Mouse (Mus musculus) cerebellum, postnatal 36 days (tissue): ENCODE results near the gene Kif21b.

Experiments
- DNase-seq, 2 experiments: peaks; one replicate each; pipeline ENCODE4 v3.0.0; 2021 to 2022; ENCODE audit warnings: mixed read lengths in 2 of 2

Gene Kif21b

DNA sequence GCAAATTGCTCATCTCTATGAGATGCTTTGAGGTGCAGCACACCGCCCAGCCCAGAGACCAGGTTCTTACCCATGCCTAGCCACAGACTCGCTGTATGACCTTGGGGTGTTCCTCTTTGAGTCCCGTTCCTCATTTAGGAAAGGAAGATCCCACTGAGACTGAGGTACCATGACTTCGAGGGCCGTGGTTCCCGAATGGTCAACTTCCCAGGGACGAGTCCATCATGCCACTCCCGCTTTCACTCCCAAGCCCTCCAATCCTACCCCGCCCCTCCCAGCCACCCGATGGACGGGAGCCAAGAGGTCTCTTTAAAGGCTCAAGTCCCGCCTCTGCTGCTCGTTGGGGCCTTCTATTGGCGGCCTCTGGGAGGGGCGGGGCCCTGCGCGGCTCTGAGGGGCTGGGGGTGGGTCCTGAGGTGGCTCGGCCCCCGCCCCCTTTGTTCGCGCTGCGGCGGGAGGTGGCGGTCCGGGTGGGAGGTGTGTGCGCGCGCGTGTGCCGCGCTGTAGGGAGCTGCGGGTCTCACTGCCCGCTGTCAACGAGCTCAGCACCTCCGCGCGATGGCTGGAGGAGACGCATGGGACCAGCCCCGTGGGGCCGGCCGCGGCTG lies at the start of gene Kif21b:
Gene Kif21b (plus strand): TSS at position 439 of the 608 bp plus-strand sequence.
- DNase-seq, result peak; percentile 75 to 85

DNA sequence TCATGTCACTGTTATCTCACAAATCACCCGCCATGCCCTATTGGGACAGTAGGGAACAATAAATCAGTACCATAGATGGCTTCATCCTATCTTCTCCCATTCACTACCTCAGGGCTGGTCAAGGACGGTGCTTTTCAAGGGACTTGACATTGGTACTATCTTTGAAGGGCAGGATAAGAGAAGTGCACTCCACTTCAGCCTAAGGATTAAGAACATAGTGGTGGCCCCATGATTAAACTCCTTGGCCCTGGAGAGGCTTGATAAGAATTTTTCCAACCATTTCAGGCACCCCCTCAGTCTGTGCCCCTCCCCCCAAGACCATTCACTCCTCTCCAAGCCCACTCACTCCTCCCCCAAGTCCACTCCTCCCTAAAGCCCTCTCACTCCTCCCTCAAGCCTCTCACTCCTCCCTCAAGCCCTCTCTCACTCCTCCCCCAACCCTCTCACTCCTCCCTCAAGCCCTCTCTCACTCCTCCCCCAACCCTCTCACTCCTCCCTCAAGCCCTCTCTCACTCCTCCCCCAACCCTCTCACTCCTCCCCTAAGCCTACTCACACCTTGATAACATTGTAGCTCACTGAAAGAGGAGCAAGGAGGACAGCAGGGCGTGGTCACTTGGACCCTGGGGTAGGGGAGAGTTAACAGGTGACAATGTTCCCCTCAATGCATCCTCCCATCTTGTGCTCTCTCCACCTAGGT lies 45.1 kb upstream of the Kif21b start:
- no peak for DNase-seq

DNA sequence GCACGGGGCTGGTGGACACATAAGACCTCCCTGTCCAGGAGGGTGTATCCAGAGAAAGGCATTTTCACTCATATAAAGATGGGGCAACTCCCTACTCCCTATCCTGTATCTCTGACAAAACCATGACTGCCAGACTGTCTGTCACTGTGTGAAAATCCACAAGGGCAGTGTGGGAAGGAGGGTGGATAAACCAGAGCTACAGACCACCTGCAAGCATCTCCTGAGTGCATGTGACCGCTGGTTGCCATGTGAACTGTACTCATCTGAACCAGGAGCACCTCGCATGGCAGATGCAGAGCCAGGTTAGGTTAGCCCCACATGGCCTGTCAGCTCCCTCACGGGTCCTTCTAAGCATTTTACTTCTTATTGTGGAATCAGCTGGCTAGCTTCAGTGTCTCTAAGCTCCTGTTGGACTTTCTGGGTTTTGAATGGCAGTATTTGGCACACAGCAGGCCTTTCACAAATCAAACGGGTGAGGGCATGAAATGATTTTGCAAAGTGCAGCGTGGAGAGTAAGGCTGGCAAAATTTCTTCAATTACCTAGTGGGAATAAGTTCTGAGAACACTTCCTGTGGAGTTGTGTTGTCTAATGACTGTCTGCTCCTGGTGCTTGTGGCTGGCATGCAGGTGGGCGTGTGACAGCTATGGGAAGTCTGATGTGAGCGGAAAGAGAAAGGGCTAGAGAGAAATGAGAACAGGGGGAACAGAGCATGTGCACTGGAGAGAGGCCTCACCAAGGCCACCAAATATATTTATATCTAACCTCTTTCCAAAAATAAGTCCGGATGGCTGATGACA lies 41.6 kb upstream of the Kif21b start:
- no peak for DNase-seq

DNA sequence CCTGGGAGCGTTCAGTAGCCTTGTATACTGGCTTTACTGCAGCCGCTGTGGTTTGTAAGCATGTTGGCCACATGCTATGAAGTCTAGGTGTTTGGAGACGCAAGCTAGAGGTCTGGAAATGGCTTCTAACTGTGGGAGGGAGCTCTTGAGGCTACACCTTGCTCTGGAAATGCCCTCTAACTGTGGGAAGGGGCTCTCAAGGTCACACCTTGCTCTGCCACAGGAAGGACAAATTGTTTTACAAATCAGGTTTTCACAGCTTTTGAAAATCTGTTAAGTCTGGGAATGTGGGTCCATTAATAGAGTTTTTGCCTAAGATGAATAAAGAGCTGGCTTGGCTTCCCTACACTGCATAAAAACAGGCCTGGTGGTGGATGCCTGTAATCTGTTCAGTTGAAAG lies 37.5 kb upstream of the Kif21b start:
- DNase-seq, result no peak

DNA sequence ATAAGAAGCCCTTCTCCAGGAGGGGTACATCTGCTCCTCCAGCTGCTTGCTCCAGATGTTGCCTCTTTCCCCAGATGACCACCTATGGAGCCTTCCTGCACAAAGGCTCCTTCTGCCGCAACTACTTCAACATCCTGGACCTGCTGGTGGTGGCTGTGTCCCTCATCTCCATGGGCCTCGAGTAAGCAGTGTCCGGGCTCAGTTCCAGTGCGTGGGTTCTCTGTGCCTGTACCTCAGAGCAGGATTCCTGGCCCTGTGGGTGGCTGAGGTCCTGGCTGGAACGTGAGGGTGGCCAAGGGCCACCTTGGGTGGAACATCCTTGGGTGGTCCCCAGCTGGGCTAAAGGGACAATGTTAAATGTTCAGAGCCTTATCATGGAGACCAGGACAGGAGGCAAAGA lies 36.4 kb upstream of the Kif21b start:
- DNase-seq, result no peak

DNA sequence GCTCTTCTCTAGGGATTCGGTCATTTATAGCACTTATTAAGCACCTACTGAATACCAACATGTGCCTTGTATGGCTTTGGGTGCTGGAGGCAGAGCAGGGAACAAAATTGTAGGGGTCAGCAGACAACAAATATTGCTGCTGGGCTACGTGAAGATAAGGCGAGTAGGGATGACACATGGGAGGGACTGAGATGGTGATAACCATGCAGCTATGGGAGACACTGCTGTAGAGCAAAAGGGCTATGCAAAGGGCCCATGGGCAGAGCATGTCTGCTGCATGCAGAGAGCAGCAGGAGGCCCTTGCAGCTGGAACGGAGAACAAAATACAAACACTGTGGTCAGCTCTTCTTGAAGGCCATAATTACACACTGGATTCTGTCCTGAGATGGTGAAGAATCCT lies 29.1 kb upstream of the Kif21b start:
- no peak for DNase-seq

DNA sequence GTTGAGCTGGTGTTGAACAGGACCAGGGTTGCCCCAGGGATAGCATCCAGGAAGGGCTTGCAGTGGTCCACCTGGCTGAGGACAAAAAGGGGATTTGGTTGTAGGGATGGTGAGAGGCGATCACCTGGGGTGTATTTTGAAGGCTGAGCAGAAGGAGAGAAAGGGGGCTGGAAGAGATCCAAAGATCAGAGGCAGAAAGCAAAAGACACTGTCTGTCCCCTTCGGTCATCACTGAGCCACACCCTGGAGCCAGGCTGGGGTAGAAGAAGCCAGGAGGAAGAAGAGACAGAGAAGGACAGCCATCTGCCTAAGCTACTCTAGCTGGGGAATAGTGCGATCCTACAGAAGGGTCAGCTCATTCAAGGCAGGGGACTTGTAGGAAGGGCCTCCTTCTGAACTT lies 28.6 kb upstream of the Kif21b start:
- no peak for DNase-seq

DNA sequence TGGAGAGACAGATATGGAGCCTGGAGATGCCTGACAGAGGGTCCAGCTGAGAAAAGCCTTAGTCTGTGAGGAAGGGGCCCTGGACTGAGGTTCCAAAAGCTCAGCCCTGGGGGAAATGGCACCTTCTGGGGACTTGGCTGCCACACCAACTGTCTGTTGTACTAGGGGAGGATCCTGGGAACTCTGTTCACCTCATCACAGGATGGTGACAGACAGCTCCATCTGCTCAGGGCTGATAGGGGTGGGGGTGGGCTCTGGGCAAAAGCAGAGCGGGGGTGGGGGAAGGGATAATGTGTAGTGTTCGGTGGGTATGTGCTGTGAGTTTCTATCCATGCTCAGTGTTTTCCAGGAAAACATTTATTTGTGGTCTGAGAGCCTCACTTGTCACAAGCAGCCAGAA lies 28.2 kb upstream of the Kif21b start:
- DNase-seq, result no peak

DNA sequence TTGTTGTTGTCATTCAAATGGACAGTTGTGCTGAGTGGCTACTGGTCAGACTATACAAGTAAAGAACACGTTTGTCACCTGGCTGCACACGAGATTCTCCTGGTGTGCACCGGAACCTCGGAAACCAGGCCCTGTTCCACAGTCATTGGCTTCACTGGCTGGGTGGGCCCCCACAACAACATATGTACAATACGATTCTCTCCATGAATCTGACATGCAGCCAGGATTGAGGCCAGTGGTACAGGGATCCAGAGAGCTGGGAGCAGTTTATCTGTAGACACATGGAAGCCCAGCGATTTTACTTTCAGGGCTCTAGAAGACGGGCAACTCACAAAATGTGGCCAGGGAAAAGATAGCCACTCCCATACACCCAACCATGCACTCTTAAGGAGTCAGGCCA lies 27.5 kb upstream of the Kif21b start:
- DNase-seq, result no peak

DNA sequence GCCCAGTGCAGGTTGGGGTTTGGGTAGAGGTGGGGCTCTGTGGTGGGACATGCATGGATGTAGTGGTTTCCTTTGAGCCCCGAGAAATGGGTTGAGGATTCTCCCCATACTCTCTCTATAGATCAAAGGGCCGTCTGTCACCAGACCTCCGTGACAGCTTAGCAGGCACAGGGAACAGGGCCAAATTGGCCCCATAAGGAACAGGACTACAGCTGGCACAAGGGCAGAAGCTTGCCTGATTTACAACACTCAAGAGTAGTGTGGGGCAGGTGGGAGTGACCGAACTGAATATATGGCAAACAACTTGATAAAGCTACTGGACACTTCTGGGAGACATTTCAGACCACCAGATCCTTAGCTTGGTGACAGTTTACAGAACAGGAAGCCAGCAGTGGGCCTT lies 26.4 kb upstream of the Kif21b start:
- DNase-seq, result no peak

DNA sequence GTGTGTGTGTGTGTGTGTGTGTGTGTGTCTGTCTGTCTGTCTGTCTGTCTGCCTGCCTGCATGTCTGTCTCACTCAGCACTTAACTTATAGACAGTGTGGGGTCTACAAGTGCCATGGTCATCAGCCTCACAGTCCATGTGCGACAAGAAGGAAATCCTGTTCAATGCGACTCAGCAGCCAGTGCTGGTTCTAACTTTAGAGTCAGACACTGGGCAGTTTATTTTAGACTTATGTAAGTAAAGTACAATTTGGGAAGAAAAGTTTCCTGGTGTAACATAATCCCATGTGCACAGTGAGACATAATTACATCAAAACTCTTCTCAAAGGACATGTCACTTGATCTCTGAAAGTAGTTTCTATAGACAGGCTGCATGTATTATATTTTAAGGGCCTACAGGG lies 21.7 kb upstream of the Kif21b start:
- DNase-seq, result no peak

DNA sequence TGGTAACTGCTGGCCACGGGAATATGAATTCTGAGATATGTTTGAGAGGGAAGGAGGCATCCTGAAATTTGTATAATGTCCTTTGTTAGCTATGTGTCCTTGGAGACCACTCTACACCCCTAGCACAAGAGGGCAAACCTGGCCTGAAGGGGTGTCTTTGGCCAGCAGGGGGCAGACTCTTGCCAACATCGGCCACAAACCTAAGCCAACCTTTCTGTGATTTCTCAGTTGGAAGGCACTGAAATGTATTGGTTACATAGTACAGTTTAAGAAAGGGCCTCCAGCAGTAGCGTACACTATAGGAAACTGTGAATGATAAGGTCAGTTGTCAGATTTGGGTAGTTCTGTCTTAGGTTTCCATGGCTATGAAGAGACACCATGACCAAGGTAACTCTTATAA lies 15.0 kb upstream of the Kif21b start:
- peak; percentile 33 to 40 for DNase-seq

DNA sequence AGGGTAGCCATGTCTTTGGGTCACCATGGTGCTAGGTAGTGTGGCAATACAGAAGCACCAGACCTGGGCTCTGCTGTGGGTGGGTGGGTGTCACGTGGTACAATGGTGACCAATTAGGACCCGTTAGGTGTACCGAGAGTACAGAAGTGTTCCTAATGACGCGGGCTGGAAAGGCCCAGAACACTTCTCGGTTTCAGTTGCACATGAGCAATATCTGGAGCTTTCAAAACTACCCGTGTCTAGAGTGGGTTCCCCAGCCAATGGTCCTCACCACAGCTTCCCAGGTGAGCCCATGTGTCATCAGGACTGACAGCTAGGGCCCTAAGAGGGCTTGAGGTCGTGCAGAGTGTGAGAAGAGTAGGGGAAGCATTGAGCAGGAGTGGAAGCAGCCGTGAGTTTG lies 14.1 kb upstream of the Kif21b start:
- DNase-seq, result no peak

DNA sequence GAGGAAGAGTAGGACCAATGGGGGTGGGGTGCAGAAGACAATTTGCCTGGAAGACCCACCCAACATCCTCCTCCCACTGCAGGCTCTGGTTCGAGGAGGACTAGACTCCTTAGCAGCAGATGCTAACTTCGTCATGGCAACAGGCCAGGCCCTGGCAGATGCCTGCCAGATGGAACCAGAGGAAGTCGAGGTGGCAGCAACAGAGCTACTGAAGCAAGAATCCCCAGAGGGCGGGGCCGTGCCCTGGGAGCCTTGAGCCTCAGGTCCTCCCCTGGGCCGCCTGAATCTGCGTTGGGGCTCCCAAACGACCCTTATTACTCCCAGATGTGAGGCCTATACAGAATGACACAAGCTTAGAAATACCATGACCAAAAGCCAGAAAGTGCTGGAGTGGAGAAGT lies 12.3 kb upstream of the Kif21b start:
- DNase-seq, result no peak

DNA sequence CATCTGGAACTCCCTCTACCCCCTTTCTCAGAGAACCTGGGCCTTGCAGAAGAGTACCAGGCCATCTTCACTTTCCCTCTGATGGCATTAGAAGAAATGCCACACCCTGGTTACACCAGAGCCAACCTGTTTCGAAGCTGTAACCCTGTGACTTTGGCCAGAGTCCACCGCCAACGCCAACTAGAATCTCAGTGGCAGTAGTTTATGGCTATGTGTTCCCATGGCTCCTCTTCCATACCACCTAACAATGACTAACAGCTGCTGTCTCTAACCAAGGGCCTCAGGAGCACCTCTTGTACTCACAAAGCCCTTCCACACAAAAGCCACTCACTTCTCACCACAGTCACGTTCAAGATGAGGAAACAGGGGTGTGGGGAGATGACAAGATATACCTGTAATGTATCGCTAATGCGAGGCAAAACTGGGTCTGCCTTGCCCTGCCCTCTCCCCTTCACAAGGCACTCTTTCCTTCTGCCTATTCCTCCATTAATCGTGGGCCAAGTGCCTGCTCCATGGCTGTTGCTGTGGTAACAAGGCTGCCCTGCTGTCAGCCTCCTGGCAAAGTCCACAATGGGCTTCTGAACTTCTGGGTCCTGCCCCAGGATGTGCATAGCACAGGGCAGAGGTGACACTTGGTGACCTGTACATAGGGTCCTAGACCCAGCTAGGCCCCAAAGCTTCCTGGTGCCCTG lies 11.5 kb upstream of the Kif21b start:
- no peak for DNase-seq

DNA sequence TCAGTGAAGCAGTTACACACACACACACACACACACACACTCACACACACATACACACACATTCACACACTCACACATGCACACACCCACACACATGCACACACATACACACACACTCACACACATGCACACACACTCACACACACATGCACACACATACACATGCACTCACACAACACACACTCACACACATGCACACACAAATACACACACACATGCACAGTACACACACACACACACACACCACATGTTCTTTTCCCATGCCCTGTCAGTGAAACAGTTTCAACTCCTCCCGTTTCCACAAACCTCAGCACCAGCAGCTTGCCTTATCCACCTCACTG lies 11.0 kb upstream of the Kif21b start:
- DNase-seq, result no peak

DNA sequence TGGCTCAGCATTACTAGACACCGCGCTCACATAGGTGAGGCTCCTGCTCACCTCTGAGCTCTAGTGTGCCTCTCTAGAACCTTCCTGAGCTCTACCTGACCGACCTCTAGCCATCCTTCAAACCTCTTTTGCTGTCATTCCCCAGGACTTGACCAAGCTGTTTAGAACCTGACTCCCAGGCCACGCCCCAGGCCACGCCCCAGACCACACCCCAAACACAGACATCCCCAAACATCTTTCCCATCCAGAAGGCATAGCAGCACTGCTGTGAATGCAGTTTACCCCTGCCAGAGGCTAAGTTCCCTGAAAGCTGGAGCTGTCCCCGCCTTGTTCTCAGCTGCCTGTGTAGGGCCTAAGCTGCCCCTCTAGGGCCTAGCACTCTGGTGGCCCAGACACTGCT lies 10.4 kb upstream of the Kif21b start:
- no peak for DNase-seq

DNA sequence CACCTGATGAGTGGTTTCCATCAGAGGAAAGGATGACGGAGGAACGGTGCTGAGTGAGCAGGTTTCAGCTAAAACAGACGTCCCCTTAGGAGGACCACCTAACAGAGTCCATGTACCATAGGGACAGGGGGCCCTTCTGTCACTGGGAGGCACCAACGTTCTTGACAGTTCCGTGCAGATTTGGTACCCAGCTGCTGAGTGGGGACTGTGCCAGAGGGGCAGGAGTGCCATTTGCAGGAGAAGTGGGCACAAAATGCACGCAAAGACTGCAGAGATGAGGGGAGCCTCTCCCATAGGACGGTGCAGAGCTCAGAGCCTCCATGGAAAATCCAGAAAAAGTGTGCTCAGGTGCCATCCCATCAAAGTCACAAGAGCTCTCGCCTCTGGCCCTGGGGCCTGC lies 9.2 kb upstream of the Kif21b start:
- no peak for DNase-seq

DNA sequence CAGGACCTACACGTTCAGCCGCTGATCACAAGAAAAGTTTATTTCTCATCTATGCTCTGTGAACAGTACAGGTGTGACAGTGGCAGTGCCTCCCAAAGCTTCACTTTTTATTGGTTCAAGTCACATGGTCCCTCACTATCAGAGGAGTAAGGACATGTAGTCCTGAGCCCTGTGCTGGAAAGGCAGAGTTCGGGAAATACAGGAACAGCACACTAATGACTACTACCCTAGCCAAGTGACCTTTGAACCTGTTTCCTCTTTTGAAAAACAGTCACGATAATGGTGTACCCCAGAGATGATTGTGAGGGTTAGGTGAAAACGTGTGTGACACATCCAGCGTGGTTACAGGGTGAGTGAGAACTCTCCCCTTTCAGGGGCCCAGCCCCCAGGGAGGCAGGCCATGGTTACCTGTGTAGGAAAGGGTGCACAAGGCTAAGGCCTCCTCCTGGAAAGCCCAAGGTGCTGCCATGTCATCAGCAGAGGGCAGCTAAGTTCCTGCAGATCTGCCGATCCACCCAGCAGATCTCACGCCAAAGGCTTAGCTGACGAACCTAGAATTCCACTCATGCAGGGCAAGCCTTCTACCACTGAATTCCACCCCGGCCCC lies 4.9 kb upstream of the Kif21b start:
- no peak for DNase-seq

DNA sequence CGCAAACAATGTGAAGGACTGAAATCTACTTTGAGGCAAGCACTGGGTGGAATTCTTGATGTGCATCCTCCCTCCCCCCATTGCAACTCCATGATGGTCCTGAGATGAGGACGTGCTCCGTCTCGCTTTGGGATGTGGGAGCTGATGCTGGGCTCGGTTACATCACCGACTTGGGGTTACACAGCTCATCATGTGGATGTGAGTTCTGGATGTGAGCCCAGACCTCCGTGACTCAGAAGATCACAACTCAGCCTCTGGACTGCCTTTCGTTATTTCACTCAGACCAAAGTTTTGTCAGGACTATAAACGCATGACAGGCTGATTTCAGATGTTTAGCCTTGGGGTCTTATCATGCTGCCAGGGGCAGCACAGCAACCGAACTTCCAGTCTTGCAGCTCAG lies 4.3 kb upstream of the Kif21b start:
- no peak for DNase-seq

DNA sequence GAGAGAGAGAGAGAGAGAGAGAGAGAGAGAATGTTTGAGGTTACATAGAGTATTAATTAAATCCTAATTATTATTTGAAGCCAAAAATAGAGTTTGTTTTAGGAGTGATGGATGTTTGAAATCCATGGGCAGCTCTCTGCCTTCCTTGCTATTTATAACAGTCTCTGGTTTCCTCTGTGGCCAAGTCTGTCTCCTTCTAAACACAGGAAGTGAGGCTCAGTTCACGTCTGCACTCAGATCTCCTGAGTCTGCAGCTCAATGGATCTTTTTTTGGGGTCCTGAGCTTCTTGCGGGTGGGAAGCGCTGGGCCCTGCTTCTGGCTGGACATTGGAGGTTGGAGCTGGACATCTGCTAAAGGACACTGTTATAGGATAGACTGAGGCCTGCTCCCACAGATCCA lies 3.3 kb upstream of the Kif21b start:
- DNase-seq, result no peak

DNA sequence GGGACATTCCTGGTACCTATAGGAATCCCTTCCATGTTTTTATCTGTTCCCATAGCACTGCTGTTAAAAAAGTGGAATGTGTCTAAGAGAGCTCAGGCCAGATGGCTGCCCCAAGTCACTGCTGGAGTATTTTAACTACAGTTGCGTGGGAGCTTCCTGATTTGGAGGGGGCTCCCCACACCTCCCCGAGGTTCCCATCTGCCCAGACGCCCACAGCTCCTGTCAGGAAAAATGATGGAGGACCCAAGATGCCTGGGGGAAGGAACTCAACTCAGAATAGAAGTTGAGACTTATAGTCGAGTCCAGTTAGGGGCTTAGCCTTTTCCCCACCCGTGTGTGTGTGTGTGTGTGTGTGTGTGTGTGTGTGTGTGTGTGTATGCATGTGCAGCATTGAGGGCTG lies 2.8 kb upstream of the Kif21b start:
- DNase-seq, result no peak

DNA sequence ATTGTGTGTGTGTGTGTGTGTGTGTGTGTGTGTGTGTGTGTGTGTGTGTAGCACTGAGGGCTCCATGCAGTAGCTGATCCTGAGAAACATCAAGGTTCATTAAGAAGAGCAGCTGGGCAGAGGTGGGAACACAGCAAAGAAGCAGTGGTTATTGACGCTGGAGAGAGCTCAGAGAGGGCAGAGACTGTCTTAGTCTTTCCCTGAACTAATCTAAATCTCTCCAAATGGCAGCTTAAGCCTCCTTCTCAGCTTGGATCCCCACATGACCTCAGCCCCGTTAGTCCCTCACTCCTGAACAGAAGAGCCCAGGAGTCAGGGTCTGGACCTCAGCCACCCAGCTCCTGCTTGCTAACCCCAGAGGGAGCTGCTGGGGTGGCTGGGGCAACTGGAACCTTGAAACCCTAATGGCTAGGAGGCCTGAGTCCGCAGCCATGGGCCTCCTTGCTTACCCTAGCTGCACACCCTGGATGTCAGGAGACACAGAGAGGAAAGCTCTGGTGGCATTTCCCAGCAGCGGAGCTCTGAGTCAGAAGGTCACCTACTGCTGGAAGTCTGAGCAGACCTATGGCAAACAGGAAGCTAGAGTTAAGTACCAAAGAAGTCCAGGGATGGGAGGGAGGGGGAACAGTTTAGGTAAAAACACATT lies 2.1 kb upstream of the Kif21b start:
- DNase-seq, result no peak
